Mouse (Mus musculus) CH12.LX (cell line): Measurements from ENCODE around the gene Vamp2.

ENCODE experiments used
- MAFK ChIP-seq: IDR thresholded peaks from 2 replicates; pipeline ENCODE4 v1.6.1; 2011; ENCODE audit warnings: low read length, improper control_type of control experiment; ENCODE audit not compliant: insufficient replicate concordance
- POLR2A ChIP-seq: IDR thresholded peaks from 2 replicates; pipeline ENCODE4 v1.6.1; 2011; ENCODE audit warnings: low read depth, mild to moderate bottlenecking, improper control_type of control experiment, low read length
- USF2 ChIP-seq: conservative IDR thresholded peaks from 2 replicates; pipeline ENCODE4 v1.6.1; 2011; ENCODE audit warnings: low read depth, low read length, improper control_type of control experiment

DNA sequence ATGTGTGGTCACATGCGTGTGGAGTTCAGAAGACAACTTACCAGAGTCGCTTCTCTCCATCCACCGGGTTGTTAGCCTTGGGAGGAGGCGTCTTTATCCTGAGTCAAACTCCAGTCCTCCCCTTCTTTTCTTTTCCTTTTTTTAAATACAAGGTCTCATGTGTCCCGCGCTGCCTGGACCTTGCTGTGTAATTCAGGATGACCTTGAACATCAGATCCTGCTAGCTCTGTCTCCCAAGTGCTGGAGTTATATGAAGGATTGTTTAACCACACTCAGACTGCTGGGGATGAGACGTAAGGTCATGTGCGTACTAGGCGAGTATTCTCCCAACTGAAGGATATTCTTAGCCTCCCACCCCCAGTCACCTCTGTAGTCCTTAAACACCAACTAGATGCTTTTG, 11.0 kb upstream of the Vamp2 start:
- TF ChIP-seq POLR2A (no peak), MAFK (no peak), USF2 (no peak)
